Mouse (Mus musculus): ENCODE results near the gene Zc3h12c. TPM values are rescaled to one million over a fixed set of nuclear protein-coding genes. Genes with fewer than 3 reads are reported as not detected.

The Zc3h12c gene
- polyA plus RNA-seq, 1 experiment: 2.1 TPM

DNA sequence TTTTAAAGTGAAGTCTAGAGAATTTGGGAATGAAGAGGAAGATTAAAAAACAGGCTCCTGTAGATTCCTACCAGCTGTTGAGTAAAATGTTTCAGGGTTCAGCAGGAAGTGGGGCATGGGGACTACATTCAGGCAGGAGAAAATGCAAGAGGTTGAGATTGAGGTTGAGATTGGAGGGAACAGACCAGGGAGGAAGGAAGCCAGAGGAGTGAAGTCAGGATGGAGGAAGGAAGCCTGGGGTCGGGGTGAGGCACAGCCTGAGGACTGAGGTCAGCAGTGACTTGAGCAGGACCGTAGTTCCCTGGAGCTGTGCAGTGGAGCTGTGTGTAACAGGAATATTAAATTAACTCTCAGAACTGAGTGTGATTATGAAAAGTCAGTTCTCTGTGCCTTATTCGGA is 72.7 kb downstream of the Zc3h12c start:
- no peak for TF ChIP-seq CTCF (IDR thresholded peaks at IDR 0.05; ENCODE audit: control insufficient read depth, insufficient read depth, low read length)
- TF ChIP-seq POLR2A (IDR thresholded peaks at IDR 0.05; ENCODE audit: borderline replicate concordance, control insufficient read depth, low read depth, low read length): no peak
- Histone ChIP-seq H3K27ac (ENCODE audit: control insufficient read depth, insufficient read depth, low read depth, low read length, poor library complexity) (no peak overlapping the region), H3K4me3 (replicated peaks; ENCODE audit: control insufficient read depth, low read depth, low read length) (no peak overlapping the region), H3K4me1 (ENCODE audit: control insufficient read depth, insufficient read depth, low read length) (no peaks in the 10 kb centered on the region; the same call in 1 of the 2 replicates)
- WGBS: 28% methylated on average over 3 of the region's 3 CpGs

GRCm38 (mm10) chr9:52094471-52094980 is 73.8 kb downstream of the Zc3h12c start:
- WGBS: 63% methylated on average over 10 of the region's 10 CpGs
- TF ChIP-seq CTCF (IDR thresholded peaks at IDR 0.05; ENCODE audit: control insufficient read depth, insufficient read depth, low read length) (no peak), POLR2A (IDR thresholded peaks at IDR 0.05; ENCODE audit: borderline replicate concordance, control insufficient read depth, low read depth, low read length) (no peak)
- Histone ChIP-seq H3K27ac (ENCODE audit: control insufficient read depth, insufficient read depth, low read depth, low read length, poor library complexity) (no peak overlapping the region), H3K4me3 (replicated peaks; ENCODE audit: control insufficient read depth, low read depth, low read length) (no peak overlapping the region), H3K4me1 (ENCODE audit: control insufficient read depth, insufficient read depth, low read length) (no peaks in the 10 kb centered on the region; the same call in 1 of the 2 replicates)

- Histone ChIP-seq H3K4me3 (replicated peaks; ENCODE audit: control insufficient read depth, low read depth, low read length) (no peak overlapping the region), H3K4me1 (ENCODE audit: control insufficient read depth, insufficient read depth, low read length) (no peaks in the 10 kb centered on the region; the same call in 1 of the 2 replicates), H3K27ac (ENCODE audit: control insufficient read depth, insufficient read depth, low read depth, low read length, poor library complexity) (no peak overlapping the region)
- no peak for TF ChIP-seq POLR2A (IDR thresholded peaks at IDR 0.05; ENCODE audit: borderline replicate concordance, control insufficient read depth, low read depth, low read length)
- no peak for TF ChIP-seq CTCF (IDR thresholded peaks at IDR 0.05; ENCODE audit: control insufficient read depth, insufficient read depth, low read length)
- 88% methylated on average over 5 of the region's 5 CpGs for WGBS
These were observed 74.4 kb downstream of the Zc3h12c start for GRCm38 (mm10) chr9:52094016-52094415.

GRCm38 (mm10) chr9:52093108-52093507 is 75.3 kb downstream of the Zc3h12c start:
- WGBS: 68% methylated on average over 8 of the region's 8 CpGs
- H3K27ac ChIP-seq (ENCODE audit: control insufficient read depth, insufficient read depth, low read depth, low read length, poor library complexity): no peak overlapping the region
- no peak overlapping the region for H3K4me3 ChIP-seq (replicated peaks; ENCODE audit: control insufficient read depth, low read depth, low read length)
- no peak for TF ChIP-seq CTCF (IDR thresholded peaks at IDR 0.05; ENCODE audit: control insufficient read depth, insufficient read depth, low read length)
- no peak for TF ChIP-seq POLR2A (IDR thresholded peaks at IDR 0.05; ENCODE audit: borderline replicate concordance, control insufficient read depth, low read depth, low read length)
- no peaks in the 10 kb centered on the region; the same call in 1 of the 2 replicates for H3K4me1 ChIP-seq (ENCODE audit: control insufficient read depth, insufficient read depth, low read length)

DNA sequence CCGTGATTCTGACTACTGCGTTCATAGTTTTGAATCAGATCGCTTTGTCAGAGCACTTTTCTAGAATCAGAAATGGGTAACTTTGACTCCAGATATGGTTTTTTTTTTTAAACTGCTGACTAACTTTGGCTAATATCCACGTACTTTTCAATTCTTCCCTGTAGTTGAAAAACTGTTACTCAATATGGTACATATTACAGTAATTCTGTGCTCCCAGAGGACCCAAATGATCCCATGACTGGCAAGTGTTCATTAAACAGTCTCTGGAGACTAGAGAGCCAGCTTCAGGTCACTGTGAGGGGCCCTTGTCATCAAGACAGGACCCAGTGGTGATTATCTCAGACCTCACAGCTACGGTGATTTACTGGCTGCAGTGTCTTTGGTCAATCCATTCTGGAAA is 76.1 kb downstream of the Zc3h12c start:
- H3K4me1 ChIP-seq (ENCODE audit: control insufficient read depth, insufficient read depth, low read length): no peaks in the 10 kb centered on the region; the same call in 1 of the 2 replicates
- H3K27ac ChIP-seq (ENCODE audit: control insufficient read depth, insufficient read depth, low read depth, low read length, poor library complexity): no peak overlapping the region
- WGBS: 82% methylated on average over 5 of the region's 5 CpGs
- no peak overlapping the region for H3K4me3 ChIP-seq (replicated peaks; ENCODE audit: control insufficient read depth, low read depth, low read length)
- TF ChIP-seq CTCF (IDR thresholded peaks at IDR 0.05; ENCODE audit: control insufficient read depth, insufficient read depth, low read length) (no peak), POLR2A (IDR thresholded peaks at IDR 0.05; ENCODE audit: borderline replicate concordance, control insufficient read depth, low read depth, low read length) (no peak)

DNA sequence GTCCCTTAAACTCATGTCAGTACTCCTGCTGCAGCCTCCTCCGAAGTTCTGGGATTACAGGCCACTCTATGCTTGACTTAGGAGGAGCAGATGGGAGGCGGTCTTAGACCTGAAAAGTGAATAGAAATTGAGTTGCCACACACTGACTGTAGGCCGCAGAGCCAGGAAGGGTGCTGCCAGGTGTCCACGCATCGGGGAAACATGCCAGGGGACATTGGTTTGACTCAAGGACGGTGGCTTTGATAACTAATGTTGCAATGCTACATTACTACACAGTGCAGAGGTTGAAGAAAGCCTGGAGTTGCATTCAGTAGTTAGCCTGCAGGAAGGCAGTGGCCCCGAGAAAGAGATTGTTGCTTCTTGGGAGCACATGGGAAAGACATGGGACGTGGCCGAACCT is 76.6 kb downstream of the Zc3h12c start:
- Histone ChIP-seq H3K4me1 (ENCODE audit: control insufficient read depth, insufficient read depth, low read length) (no peaks in the 10 kb centered on the region; the same call in 1 of the 2 replicates), H3K27ac (ENCODE audit: control insufficient read depth, insufficient read depth, low read depth, low read length, poor library complexity) (no peak overlapping the region), H3K4me3 (replicated peaks; ENCODE audit: control insufficient read depth, low read depth, low read length) (no peak overlapping the region)
- 62% methylated on average over 9 of the region's 9 CpGs for whole genome bisulfite sequencing
- TF ChIP-seq POLR2A (IDR thresholded peaks at IDR 0.05; ENCODE audit: borderline replicate concordance, control insufficient read depth, low read depth, low read length) (no peak), CTCF (IDR thresholded peaks at IDR 0.05; ENCODE audit: control insufficient read depth, insufficient read depth, low read length) (no peak)

DNA sequence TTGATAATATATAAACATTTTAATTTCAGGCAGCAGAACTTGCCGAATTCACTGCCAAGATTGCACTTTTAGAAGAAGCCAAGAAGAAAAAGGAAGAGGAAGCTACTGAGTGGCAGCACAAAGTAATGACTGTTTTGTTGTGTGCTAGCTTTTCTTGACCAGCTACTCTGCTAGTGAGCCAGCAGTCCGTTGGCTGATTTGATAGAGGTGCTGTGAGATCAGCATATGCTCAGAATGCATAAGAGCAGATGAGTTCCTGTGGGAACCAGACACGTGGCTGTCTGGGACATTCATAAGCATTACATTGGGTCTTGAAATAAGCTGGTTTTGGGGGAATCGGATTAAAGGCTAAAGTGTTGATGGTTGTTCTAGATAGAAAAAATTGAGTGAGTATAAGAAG is 86.0 kb downstream of the Zc3h12c start:
- TF ChIP-seq CTCF (IDR thresholded peaks at IDR 0.05; ENCODE audit: control insufficient read depth, insufficient read depth, low read length) (no peak), POLR2A (IDR thresholded peaks at IDR 0.05; ENCODE audit: borderline replicate concordance, control insufficient read depth, low read depth, low read length) (no peak)
- 46% methylated on average over 4 of the region's 4 CpGs for WGBS
- Histone ChIP-seq H3K4me3 (replicated peaks; ENCODE audit: control insufficient read depth, low read depth, low read length) (no peak overlapping the region), H3K4me1 (ENCODE audit: control insufficient read depth, insufficient read depth, low read length) (no peaks in the 10 kb centered on the region), H3K27ac (ENCODE audit: control insufficient read depth, insufficient read depth, low read depth, low read length, poor library complexity) (no peak overlapping the region)

GRCm38 (mm10) chr9:52081979-52082378 is 86.4 kb downstream of the Zc3h12c start:
- TF ChIP-seq CTCF (IDR thresholded peaks at IDR 0.05; ENCODE audit: control insufficient read depth, insufficient read depth, low read length) (no peak), POLR2A (IDR thresholded peaks at IDR 0.05; ENCODE audit: borderline replicate concordance, control insufficient read depth, low read depth, low read length) (no peak)
- 74% methylated on average over 2 of the region's 2 CpGs for WGBS
- H3K27ac ChIP-seq (ENCODE audit: control insufficient read depth, insufficient read depth, low read depth, low read length, poor library complexity): no peak overlapping the region
- H3K4me1 ChIP-seq (ENCODE audit: control insufficient read depth, insufficient read depth, low read length): no peaks in the 10 kb centered on the region
- H3K4me3 ChIP-seq (replicated peaks; ENCODE audit: control insufficient read depth, low read depth, low read length): no peak overlapping the region

DNA sequence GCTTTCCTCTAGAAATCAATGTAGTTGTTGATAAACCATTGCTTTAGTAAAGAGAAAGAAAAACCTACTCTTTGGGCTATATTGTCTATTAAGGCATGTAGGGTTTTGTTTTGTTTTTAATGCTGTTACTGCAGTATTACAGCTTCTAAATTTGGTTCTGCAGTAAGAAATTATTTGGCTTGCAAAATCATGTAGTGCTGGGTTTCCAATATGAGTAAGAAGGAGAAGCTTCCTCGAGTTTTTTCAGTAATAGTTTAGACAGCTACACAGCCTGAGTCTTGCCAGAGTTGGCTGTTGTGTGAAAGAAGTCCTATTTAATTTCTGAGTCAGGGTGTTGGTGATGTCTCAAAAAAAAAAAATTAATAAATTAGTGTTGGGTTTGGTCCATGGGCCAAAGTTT is 90.7 kb downstream of the Zc3h12c start:
- TF ChIP-seq POLR2A (IDR thresholded peaks at IDR 0.05; ENCODE audit: borderline replicate concordance, control insufficient read depth, low read depth, low read length): no peak
- Histone ChIP-seq H3K4me3 (replicated peaks; ENCODE audit: control insufficient read depth, low read depth, low read length) (no peak overlapping the region), H3K27ac (ENCODE audit: control insufficient read depth, insufficient read depth, low read depth, low read length, poor library complexity) (no peak overlapping the region), H3K4me1 (ENCODE audit: control insufficient read depth, insufficient read depth, low read length) (no peaks in the 10 kb centered on the region)
- WGBS: 60% methylated on average over 1 of the region's 1 CpGs
